Mouse (Mus musculus): ENCODE data around the gene Gm28048.

Gm28048 gene

DNA sequence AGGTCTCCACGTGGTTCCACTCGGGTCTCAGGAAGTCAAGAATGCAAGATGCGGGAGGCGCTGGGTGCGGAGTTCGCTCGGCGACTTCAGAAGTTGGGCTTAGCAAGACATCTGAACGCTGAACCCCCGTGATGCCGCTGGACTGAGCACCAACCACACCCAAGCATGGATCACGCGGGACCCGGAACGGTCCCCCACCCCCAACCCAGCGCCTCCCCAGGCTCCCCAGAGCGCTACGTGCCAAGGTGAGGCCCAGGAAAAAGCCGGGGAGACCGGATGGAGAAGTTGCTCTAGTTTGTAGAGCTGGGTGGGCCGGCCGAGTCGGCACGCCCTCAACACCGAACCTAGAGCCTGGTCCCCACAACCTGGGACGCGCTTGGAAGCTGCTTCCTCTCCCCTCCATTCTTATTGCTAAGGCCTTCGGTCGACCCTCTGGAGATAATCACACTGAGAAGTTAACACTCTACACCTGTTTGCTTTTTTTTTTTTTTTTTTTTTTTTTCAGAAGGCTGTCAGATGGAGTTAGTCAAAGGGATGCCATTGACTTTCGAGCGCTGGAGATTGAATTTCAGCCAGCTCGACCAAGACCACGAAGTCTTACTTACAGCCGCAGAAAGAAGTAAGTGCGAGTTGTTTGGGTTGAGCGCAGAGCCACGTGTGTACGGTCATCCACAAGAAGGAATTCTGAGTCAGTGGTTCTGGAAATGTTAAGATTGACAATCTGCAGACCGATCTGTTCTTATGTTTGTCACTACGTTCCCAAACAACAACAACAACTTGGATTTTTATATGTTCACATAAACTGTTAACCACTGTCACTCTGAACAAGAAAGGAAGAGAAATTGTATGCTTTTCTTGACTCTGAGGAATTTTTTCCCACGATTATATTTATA is 121.3 kb downstream of the Gm28048 start, which contains the start of gene B3gnt2:
B3gnt2 (minus strand) TSS at position 627 of the 893 bp plus-strand sequence.
- peak; percentile 24 for DNase-seq (ENCODE audit: low read depth, low spot score)

DNA sequence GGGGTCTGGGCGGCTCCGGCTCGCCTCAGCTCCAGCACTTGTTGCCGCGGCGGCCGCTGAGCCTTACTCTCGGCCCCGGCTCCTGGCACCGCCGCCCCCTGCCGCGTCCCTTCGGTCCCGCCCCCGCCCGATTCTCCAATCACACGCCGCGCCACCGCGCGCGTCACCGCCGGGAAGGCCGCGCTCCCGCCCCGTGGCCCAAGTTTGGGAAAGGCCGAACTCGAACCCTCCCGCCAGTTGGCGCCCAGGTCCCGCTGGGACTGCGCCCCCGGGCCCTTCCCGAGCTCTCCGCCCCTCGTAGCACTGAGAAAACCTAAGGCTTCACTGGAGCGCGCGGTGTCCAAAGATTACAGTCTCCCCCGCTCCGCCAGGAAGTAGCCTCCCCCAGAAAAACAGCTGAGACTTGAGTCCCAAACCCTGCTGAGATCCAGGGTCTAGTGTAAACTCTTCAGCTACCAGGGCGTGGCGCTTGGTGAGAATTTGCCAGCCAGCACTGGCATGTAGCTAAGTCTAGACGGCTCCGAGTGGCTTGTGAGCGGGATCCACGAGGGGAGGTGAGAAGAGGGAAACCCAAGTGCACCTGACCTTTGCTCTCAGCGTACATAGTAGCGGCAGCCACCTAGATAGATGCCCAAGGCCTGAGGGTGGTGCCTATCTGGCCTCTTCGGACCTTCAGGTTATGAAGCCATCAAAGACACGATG is 122.1 kb downstream of the Gm28048 start:
- peak; percentile 89 for DNase-seq (ENCODE audit: low read depth, low spot score)

GRCm38 (mm10) chr11:22859301-22859632 is 122.6 kb downstream of the Gm28048 start:
- DNase-seq (ENCODE audit: low read depth, low spot score), result peak; percentile 33

DNA sequence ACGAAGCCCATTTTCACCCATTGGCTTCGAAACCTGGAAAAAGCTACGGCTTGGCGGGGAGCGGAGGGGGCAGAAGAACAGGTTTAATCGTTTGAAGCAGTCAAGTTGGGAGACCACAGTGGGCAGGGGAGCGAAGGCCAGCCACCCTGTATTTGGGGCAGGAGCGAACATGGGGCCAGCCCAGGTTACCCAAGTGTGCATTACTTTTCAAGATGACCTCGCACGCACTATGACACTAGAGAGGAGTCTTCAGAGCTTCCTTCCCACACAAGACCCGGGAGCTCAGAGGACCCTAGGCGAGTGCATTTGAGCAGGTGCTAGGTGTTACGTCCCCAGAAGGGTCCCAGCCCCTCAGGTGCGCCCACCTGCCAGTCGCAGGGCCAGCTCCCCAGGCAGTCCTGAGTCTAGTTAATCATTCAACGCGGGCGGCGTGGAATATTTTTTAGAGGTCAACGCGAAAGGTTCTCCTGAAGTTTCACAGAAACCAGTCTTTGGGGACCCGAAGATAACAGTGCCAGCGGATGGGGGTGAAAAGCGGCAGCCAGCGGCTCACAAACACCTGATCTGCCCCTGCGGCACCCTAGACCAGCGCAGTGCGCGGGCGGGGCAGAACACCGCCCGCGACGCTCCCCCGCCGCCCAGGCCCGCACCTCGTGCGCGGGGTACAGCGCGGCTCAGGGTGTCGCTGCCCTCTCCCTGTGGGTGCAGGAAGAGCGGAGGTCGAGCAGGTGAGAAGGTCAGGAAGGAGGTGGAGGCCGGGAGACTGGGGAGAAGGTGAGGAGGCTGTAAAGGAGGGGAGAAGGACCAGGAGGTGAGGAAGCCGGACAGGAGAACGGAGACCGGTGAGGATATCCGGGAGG is 123.2 kb downstream of the Gm28048 start:
- peak; percentile 17 for DNase-seq (ENCODE audit: low read depth, low spot score)

DNA sequence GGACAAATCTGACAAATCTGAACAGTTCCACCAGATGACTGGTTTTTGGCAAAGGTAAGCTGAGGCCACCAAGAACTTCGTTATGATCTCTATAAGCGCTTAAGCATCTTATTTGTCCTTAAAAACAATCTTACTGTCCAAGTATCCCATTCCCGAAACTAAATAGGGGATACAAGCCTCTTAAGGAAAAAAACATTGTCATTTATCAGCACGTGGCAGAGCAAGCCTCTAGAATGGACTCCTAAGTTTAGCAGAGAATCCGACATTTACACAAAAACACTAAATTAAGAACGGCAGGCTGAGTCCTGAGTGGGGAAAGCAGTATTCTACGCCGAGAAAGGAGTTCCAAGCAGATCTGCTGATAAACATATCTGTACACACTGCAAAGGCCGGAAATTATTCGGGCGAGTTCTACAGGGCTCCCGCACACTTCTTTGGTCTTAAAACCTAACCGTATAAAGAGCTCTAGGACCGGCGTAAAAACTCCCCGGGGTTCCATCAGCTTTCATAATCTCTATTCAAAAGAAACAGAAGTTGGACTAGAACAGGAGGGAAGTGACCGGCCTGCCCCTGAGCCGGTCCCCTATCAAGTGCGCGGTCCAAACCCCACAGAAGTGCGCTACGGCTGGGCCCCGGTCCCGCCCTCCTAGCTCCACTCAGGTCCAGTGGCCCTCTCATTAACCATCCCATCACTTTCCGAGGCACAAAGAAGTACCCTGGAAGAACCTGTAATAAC is 124.0 kb downstream of the Gm28048 start:
- no peak for DNase-seq (ENCODE audit: low read depth, low spot score)

GRCm38 (mm10) chr11:22857106-22857704 is 124.7 kb downstream of the Gm28048 start:
- DNase-seq (ENCODE audit: low read depth, low spot score), result no peak

DNA sequence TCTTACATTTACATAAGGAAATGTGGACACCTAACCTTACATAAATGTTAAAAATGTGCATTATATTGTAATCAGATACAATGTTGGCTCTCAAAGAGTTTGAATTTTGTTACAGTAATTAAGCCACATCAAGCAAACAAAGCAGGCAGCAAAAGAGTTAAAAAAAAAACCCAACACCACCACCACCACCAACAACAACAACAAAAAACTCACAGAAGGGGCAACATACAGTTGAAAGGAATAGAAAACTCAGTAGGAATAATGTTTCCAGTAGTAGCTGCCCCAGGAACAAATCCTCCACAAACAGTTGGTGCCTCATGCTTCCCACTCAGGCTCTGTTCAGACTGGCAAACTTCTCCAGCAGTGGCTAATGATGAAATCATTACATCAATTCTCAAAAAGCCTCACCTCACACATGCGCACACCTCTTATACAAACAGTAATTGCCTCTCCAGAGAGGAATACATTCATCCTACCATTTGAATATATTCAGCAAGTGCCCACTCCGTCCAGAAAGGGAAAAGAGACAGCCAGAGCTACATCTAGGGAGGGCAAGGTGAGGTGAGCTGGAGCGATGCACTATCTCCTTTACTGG is 125.4 kb downstream of the Gm28048 start:
- DNase-seq (ENCODE audit: low read depth, low spot score), result peak; percentile 53

- DNase-seq (ENCODE audit: low read depth, low spot score), result no peak
Observed at GRCm38 (mm10) chr11:22854571-22854970, 127.3 kb downstream of the Gm28048 start.

GRCm38 (mm10) chr11:22853477-22854157 is 128.3 kb downstream of the Gm28048 start:
- no peak for DNase-seq (ENCODE audit: low read depth, low spot score)

DNA sequence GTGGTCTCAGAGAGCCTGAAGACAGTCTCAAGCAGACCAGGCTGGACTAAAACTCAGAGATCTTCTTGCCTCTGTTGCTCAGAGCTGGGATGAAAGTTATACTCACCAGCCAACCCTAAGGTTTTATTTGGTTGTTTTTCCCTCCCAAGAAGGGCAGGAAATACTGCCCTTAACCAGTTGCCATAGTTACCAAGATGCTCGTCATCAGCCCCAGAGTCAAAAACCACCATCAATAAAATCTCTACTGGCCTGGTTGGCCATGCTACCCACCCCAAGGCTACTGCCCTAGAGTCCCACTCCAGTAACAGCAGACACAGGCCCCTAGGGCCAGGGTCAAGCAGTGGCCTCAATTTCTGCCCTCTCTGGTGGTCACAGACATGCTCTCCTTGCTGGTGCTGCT is 129.4 kb downstream of the Gm28048 start:
- DNase-seq (ENCODE audit: low read depth, low spot score), result no peak

DNA sequence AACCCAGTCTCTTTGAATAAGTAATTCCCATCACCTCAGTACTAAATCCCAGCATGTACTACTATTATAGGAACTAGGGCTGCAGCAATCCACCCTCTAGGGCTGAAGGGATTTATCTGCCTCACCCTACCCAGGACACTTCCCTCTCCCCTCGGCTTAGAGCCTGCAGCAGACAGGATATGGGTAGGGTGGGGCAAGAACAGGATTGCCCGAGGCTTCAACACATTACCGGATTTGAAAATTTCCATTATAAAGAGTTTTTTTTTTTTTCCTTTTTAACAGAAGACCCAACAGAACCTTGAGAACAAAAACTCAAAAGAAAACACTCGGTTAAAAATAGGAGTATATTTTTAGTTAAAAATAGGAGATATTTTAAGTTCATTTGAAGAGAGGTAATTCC is 130.5 kb downstream of the Gm28048 start:
- DNase-seq (ENCODE audit: low read depth, low spot score), result no peak

DNA sequence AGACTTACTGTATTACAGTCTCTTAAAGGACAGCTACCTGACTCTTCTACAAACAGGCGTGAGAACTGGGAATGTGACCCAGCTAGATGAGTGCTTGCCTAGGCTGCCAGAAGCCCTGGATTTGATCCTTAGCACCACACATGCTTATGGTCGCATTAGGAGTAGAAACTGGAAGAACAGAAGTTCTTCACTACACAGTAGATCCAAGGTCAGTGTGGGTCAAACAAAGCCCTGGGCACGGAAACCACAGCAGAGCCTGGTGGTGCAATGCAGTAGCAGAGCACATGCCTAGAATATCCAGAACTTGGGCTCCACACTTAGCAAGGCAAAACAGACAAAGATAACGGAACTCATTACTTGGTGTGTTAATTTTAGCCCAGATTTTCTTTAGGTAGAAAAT is 131.8 kb downstream of the Gm28048 start:
- peak; percentile 31 for DNase-seq (ENCODE audit: low read depth, low spot score)

- no peak for DNase-seq (ENCODE audit: low read depth, low spot score)
Observed at GRCm38 (mm10) chr11:22848649-22849195, 133.2 kb downstream of the Gm28048 start.

GRCm38 (mm10) chr11:22847732-22848648 is 133.9 kb downstream of the Gm28048 start:
- DNase-seq (ENCODE audit: low read depth, low spot score), result no peak

GRCm38 (mm10) chr11:22846960-22847731 is 134.7 kb downstream of the Gm28048 start:
- no peak for DNase-seq (ENCODE audit: low read depth, low spot score)

DNA sequence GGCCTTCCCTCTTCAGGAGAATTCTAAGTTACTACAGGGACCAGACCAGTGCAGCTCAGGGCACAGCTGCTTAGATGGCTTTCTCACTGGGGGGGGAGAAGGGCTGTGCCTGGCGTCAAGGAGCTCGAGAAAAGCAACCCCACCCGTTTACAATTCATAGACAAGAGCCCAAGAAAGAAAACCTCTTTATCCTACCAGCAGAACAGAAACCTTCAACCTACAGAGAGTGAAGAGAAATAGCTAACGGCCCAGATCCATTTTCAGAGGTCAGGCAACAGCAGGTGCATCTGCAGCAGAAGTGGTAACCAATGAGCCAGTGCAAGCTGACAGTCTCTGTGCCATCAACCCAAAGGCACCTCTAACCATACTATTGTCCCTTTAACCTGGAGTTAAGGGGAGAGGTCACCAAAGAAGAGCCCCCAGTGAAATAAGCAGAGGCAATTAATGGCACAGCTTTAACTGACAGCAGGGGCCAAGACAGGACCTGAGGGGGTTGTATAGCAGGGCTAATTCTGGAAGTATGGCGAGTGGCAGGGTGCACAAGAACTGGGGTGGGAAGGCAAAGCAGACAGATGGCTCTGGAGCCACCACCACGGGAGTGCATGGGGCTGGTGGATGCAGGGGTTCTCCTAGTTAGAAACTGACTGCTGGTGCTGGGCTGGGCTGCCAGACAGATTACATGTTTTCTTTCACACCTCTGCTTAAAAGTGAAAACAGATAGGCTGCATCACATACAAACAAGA is 135.6 kb downstream of the Gm28048 start:
- peak; percentile 20 for DNase-seq (ENCODE audit: low read depth, low spot score)

Data from brain, adult 2 months (tissue).